Mouse (Mus musculus) inflammation-experienced regulatory T-cells, adult 6 months (primary cell): Measurements from ENCODE around the gene Fam53a. TPM values are rescaled to one million over a fixed set of nuclear protein-coding genes. Genes with fewer than 3 reads are reported as not detected.

ENCODE experiments used
- polyA plus RNA-seq, 3 experiments: library from polyadenylated mRNA; unstranded; fragments of 100-300 nt; shearing (Covaris generic); gene quantifications; one replicate each; pipeline ENCODE4 v1.2.1; 2017

The Fam53a gene
- polyA plus RNA-seq, 3 experiments from 2014 or later: 17.8 to 23.6 (median 22.2) TPM

Other genes starting within 250 kb of the Fam53a start
- gene Nkx1-1, start 195.7 kb downstream of the Fam53a start, polyA plus RNA-seq: not detected
- under 1 TPM; 0.63 to 0.82 (median 0.66) TPM for gene Gm9903, start 290 bp upstream of the Fam53a start, polyA plus RNA-seq
- 100 to 1,000 TPM; 121 to 329 (median 129) TPM for gene Slbp, start 22.9 kb upstream of the Fam53a start, polyA plus RNA-seq
- 100 to 1,000 TPM in 1 of 3 experiments, 10 to 100 TPM in 2; 19.1 to 147 (median 22.1) TPM for gene Tacc3, start 28.5 kb upstream of the Fam53a start, polyA plus RNA-seq
- 10 to 100 TPM; 26.3 to 33.7 (median 32.2) TPM for gene Tmem129, start 28.8 kb upstream of the Fam53a start, polyA plus RNA-seq
- gene Fgfr3, start 92.0 kb upstream of the Fam53a start, polyA plus RNA-seq: not detected
- 10 to 100 TPM in 2 of 3 experiments, 1 to 10 TPM in 1; 9.1 to 21.2 (median 19.4) TPM for gene Letm1, start 153.2 kb upstream of the Fam53a start, polyA plus RNA-seq
- gene Nsd2, start 191.1 kb upstream of the Fam53a start, polyA plus RNA-seq: 10 to 100 TPM; 15.1 to 31.2 (median 20.2) TPM